Mouse (Mus musculus) heart, adult 11 months (tissue): ENCODE data around the gene Myt1l.

Experiments used
- DNase-seq: peaks from one replicate; pipeline ENCODE4 v3.0.0; 2022

The Myt1l gene

GRCm38 (mm10) chr12:29822216-29822615 is 294.0 kb downstream of the Myt1l start:
- DNase-seq: no peak

GRCm38 (mm10) chr12:29823766-29824417 is 295.7 kb downstream of the Myt1l start:
- DNase-seq: peak; percentile 81

DNA sequence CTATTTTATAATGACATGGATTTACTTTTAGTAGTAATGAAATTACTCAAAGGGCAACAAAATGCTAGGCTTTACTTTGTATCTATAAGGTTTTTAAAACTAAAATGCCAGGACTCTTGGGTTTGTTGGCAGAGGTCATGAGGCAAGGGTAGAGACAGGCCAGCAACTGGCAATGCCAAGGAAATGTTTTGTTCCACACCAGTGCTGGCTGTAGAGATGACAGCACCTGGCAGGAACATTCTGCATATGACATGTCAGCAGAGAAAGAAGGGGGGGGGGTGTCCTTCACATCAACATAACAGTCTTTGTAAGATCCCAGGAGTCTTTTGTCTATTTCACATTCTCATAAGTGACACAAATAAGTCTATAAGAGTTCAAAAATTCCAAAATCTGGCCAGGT is 302.4 kb downstream of the Myt1l start:
- peak; percentile 92 for DNase-seq

GRCm38 (mm10) chr12:29831356-29831755 is 303.2 kb downstream of the Myt1l start:
- peak; percentile 83 for DNase-seq

DNA sequence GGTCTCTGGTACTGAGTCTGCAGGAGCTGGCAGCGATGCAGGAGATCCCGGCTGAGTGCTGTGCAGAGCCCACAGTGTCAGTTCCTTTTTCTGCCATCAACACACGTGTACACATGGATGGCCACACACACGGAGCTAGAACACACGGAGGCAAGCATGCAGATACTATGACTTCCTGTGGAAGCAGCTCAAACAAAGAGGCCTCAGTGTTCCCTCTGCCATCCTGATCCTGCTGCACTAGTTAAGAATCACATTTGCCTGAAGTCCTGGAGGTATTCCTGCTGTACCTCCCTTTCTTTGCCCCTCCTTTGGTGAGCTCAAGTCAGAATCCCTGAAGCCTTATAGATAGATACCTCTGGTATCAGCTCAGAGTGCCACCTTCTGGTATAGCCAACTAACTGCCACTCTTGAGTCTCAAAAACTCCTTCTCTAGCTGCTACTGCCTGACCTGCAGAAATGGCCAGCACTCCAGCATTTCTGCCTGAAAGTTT is 309.2 kb downstream of the Myt1l start:
- DNase-seq: peak; percentile 84

DNA sequence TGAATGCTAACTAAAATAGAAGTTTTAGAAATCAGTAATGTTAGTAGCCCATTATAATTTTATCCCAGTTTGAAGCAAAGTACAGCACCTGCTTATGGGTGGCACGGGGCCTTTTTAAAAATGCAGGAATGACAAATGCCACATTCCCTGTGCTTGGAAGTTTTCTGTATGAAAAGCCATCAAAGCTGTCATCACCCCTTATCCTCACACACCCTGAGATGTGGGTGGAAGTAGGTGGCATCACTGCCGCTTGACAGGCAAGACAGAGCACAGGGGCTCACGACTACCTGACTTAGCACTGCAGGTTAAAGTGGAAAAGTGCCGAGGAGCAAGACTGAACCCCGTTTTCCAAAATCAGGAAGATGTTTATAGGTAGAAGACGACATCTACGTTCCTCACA is 310.2 kb downstream of the Myt1l start:
- DNase-seq: peak; percentile 73

DNA sequence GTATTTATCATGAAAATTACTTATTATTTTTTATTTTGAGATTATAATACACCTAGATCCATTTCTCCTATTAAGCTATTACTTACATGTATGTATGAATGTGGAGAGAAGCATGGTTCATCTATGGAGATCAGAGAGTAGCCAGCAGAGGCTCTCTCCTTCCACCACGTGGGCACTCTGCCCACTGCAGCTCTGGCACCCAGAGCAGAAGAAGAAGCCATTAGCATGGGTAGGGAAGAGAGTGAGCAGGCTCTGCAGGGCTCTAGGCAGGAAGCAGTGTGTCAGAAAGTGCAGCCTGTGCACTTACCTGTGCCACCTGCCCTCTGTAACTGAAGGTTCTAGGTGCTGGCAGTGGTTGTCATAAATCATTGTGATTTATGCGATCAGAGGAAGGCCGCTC is 321.8 kb downstream of the Myt1l start:
- DNase-seq: peak; percentile 53

- DNase-seq: peak; percentile 60
These were observed 326.0 kb downstream of the Myt1l start for GRCm38 (mm10) chr12:29854151-29854585.

GRCm38 (mm10) chr12:29855007-29855406 is 326.8 kb downstream of the Myt1l start:
- DNase-seq: peak; percentile 86

- peak; percentile 56 for DNase-seq
These were observed 332.8 kb downstream of the Myt1l start for GRCm38 (mm10) chr12:29860986-29861385.

GRCm38 (mm10) chr12:29868295-29868694 is 340.1 kb downstream of the Myt1l start:
- no peak for DNase-seq

DNA sequence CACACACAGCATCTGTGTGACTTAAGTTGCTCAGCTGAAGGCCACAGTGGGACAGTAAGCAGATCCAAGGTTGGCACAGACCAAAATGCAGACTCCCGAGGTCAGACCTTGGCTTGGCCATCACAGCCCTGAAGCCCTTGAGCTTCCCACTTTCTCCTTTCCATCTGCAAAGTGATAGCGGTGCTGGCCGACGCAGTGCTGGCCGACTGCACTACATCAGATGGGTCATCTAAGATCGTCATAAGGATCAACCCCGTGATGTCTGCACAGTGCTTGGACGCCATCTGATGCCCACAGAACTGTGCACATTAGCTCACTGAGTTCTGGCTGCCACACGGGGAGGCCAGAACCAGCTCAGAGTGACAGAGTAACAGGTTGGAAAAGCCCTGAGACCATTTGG is 340.6 kb downstream of the Myt1l start:
- no peak for DNase-seq

- no peak for DNase-seq
These were observed 344.1 kb downstream of the Myt1l start for GRCm38 (mm10) chr12:29872156-29872815.

GRCm38 (mm10) chr12:29873281-29873772 is 345.1 kb downstream of the Myt1l start:
- peak; percentile 91 for DNase-seq

GRCm38 (mm10) chr12:29877977-29878376 is 349.8 kb downstream of the Myt1l start:
- no peak for DNase-seq

DNA sequence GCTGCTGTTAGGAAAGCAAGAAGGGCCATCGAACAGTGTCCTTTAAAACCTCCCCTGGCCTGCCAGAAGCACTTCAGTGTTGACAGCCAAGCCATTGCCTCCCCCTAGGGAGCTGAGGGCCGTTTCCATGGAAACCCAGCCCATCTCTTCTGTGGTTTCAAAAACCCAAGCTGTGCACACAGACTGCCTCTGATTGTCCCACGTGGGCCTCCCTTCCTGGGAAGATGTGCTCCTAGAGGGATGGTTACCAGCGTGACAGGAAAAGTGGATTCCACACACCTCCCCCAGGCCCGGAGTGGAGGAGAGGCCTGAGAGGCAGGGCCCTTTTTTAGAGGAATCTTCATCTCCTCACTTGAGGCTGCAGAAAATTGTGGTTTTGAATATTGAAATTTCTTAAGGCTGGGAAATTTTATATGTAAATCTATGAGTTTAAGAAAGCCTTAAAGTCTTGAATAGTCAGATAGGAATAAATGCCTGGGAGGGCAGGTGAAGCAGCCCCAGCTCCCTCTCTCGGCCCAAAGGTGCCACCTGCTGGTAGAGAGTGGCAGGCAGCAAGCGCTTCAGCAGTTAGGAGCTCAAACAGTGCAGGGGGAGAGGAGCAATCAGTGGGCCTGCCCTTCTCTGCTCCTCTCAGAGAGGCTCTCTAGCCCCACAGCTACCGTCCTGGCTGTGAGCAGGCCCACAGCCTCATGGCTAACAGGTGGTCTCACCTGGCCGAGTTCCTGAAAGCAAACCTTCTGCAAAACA is 354.9 kb downstream of the Myt1l start:
- peak; percentile 95 for DNase-seq

GRCm38 (mm10) chr12:29884376-29884775 is 356.2 kb downstream of the Myt1l start:
- no peak for DNase-seq

- DNase-seq: no peak
These were observed 366.5 kb downstream of the Myt1l start for GRCm38 (mm10) chr12:29894669-29895068.

GRCm38 (mm10) chr12:29897533-29898085 is 369.4 kb downstream of the Myt1l start:
- no peak for DNase-seq

DNA sequence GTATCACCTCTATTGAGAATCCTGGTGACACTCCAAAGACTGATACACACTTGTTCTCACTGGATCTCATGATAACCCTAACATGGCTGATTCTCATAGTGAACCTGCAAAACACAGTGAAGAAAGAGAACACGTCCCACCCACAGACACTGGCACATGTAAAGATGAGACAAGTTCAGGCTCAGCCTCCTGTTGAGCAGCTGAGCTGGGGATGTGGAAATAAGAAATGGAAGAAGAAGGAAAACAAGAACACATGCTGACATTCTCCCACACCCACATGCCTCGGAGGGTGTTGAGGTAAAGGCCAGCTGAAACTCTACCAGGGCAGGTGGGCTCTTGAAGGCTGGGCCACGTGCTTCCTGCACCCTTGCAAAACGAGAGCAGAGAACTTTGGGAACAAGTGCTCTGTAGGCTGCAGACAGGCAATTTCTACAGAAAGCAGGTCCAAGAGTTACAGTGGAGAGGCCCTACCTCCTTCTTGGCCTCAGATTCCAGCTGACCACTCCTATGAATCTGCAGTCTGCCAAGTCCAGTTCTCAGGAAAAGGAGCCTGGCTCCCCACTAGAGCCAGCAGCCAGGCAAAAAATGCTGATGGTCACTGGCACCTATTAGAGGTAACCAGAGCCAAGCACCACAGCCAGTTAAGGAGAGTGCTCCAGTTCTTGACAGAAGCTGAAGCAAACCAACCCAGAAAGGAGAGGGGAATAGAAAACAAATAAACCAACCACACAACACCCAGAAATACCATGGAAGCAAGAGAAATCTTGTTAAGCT is 376.1 kb downstream of the Myt1l start:
- peak; percentile 90 for DNase-seq

- DNase-seq: peak; percentile 97
These were observed 378.9 kb downstream of the Myt1l start for GRCm38 (mm10) chr12:29907056-29907455.

- DNase-seq: no peak
These were observed 388.0 kb downstream of the Myt1l start for GRCm38 (mm10) chr12:29916139-29916538.
